ENCODE assay signal across 8 mouse cellular contexts in genomic region chr3:89178107-89178385, GRCm38 (mm10). TPM values are rescaled to one million over a fixed set of nuclear protein-coding genes. Genes with fewer than 3 reads are reported as not detected.
A peak's percentile ranks its signal among the peaks of the same experiment; 100 is the strongest.
DNase-seq lines count a peak whose midpoint lies in the region; ATAC-seq lines count a peak whose summit lies in the region.

No protein-coding gene starts in this region.

- peaks cover 27% of the 10 kb centered on the region for H3K4me1 ChIP-seq in forebrain, embryonic 15.5 days
- H3K4me1 ChIP-seq in liver, embryonic 15.5 days (replicated peaks) = peaks cover 46% of the 10 kb centered on the region

- peak overlapping the region; percentile 71 for H3K9ac ChIP-seq in forebrain, embryonic 15.5 days (replicated peaks)
- peak overlapping the region; percentile 81 for H3K9ac ChIP-seq in liver, embryonic 15.5 days

- H3K36me3 ChIP-seq in forebrain, embryonic 15.5 days = peaks cover 68% of the 10 kb centered on the region
- peaks cover 79% of the 10 kb centered on the region for H3K36me3 ChIP-seq in liver, embryonic 15.5 days (replicated peaks)

- H3K4me3 ChIP-seq in forebrain, embryonic 15.5 days = peak overlapping the region; percentile 81
- peak overlapping the region; percentile 86 for H3K4me3 ChIP-seq in liver, embryonic 15.5 days (replicated peaks)

- peak; percentile 85 for DNase-seq in heart, adult 11 months
- DNase-seq in heart, postnatal 25 days (ENCODE audit: low spot score) = no peak
- peak; percentile 49 for DNase-seq in A20 (ENCODE audit: low read depth, low spot score)
- no peak for DNase-seq in right cerebral cortex, postnatal 14 days
- no peak for DNase-seq in embryo, embryonic 10 days (ENCODE audit: low spot score)
- no peak for DNase-seq in kidney, adult 18-20 months

- H3K27me3 ChIP-seq in forebrain, embryonic 15.5 days = no peaks in the 10 kb centered on the region
- H3K27me3 ChIP-seq in liver, embryonic 15.5 days = no peaks in the 10 kb centered on the region

- intact Hi-C loops in heart, postnatal 25 days (cut with DNase I) = loop anchor here (10.0 kb wide), 1 partner anchor 623 kb away; the partner anchor contains the start of genes Lamtor2 and Ubqln4

- no peaks in the 10 kb centered on the region for H3K9me3 ChIP-seq in forebrain, embryonic 15.5 days
- H3K9me3 ChIP-seq in liver, embryonic 15.5 days (replicated peaks) = no peaks in the 10 kb centered on the region

- peak overlapping the region; percentile 74 for H3K27ac ChIP-seq in forebrain, embryonic 15.5 days (replicated peaks)
- H3K27ac ChIP-seq in liver, embryonic 15.5 days (replicated peaks) = peak overlapping the region; percentile 78

- no peak for ATAC-seq in forebrain, embryonic 15.5 days (replicated peaks)
- no peak for ATAC-seq in liver, embryonic 15.5 days (ENCODE audit: insufficient read depth)

- H3K4me2 ChIP-seq in forebrain, embryonic 15.5 days (replicated peaks) = peak overlapping the region; percentile 96
- peak overlapping the region; percentile 92 for H3K4me2 ChIP-seq in liver, embryonic 15.5 days

- WGBS in forebrain, embryonic 15.5 days = 10% methylated on average over 6 of the region's 6 CpGs
- 3% methylated on average over 6 of the region's 6 CpGs for WGBS in liver, embryonic 15.5 days (ENCODE audit: insufficient replicate concordance)

RNA-seq across cellular contexts. Expression of gene Scamp3, which starts 0.8 kb away (rescaled TPM):
- total RNA-seq in heart, postnatal 25 days (2021) = 10 to 100 TPM; 48.9 to 50.2 TPM
- 116 and 120 TPM in 2 replicates for polyA plus RNA-seq in forebrain, embryonic 15.5 days (2015; fragmentation: Nextera tagmentation; extraction: Ambion mirVana)
- polyA plus RNA-seq in liver, embryonic 15.5 days (2015; fragmentation: Nextera tagmentation; extraction: Ambion mirVana) = 53.0 and 53.7 TPM in 2 replicates

RNA-seq across cellular contexts. Expression of gene Fam189b, which starts 4.9 kb away (rescaled TPM):
- 1 to 10 TPM; 5.2 to 5.7 TPM for total RNA-seq in heart, postnatal 25 days (2021)
- polyA plus RNA-seq in forebrain, embryonic 15.5 days (2015; fragmentation: Nextera tagmentation; extraction: Ambion mirVana) = 22.3 and 24.6 TPM in 2 replicates
- polyA plus RNA-seq in liver, embryonic 15.5 days (2015; fragmentation: Nextera tagmentation; extraction: Ambion mirVana) = 2.4 and 2.9 TPM in 2 replicates

RNA-seq across cellular contexts. Expression of gene Clk2, which starts 13.5 kb away (rescaled TPM):
- 10 to 100 TPM; 18.1 to 18.7 TPM for total RNA-seq in heart, postnatal 25 days (2021)
- polyA plus RNA-seq in forebrain, embryonic 15.5 days (2015; fragmentation: Nextera tagmentation; extraction: Ambion mirVana) = 26.5 and 26.9 TPM in 2 replicates
- polyA plus RNA-seq in liver, embryonic 15.5 days (2015; fragmentation: Nextera tagmentation; extraction: Ambion mirVana) = 8.5 and 10.1 TPM in 2 replicates

RNA-seq across cellular contexts. Expression of gene Hcn3, which starts 18.1 kb away (rescaled TPM):
- total RNA-seq in heart, postnatal 25 days (2021) = under 1 TPM; 0.16 to 0.61 TPM
- polyA plus RNA-seq in forebrain, embryonic 15.5 days (2015; fragmentation: Nextera tagmentation; extraction: Ambion mirVana) = 30.1 and 34.3 TPM in 2 replicates
- 0.43 and 0.45 TPM in 2 replicates for polyA plus RNA-seq in liver, embryonic 15.5 days (2015; fragmentation: Nextera tagmentation; extraction: Ambion mirVana)

RNA-seq across cellular contexts. Expression of gene Gba, which starts 24.7 kb away (rescaled TPM):
- 10 to 100 TPM; 18.2 to 20.9 TPM for total RNA-seq in heart, postnatal 25 days (2021)
- 39.2 and 42.7 TPM in 2 replicates for polyA plus RNA-seq in forebrain, embryonic 15.5 days (2015; fragmentation: Nextera tagmentation; extraction: Ambion mirVana)
- polyA plus RNA-seq in liver, embryonic 15.5 days (2015; fragmentation: Nextera tagmentation; extraction: Ambion mirVana) = 26.1 and 26.2 TPM in 2 replicates

Comparison
In these comparisons a context has a peak if more than half of its experiments do, and no peak if none do; other contexts are left out.
1. DNase-seq: peak in heart, adult 11 months (single experiment) and A20 (single experiment); none in heart, postnatal 25 days (single experiment), right cerebral cortex, postnatal 14 days (single experiment), embryo, embryonic 10 days (single experiment) and kidney, adult 18-20 months (single experiment).